Mouse (Mus musculus): Measurements from ENCODE around the gene Sirt4.
"Not testable (repeated sequence)": the region's sequence is repeated elsewhere in the genome, so short reads cannot be mapped to it uniquely, and the experiment has no call there.

Gene Sirt4

DNA sequence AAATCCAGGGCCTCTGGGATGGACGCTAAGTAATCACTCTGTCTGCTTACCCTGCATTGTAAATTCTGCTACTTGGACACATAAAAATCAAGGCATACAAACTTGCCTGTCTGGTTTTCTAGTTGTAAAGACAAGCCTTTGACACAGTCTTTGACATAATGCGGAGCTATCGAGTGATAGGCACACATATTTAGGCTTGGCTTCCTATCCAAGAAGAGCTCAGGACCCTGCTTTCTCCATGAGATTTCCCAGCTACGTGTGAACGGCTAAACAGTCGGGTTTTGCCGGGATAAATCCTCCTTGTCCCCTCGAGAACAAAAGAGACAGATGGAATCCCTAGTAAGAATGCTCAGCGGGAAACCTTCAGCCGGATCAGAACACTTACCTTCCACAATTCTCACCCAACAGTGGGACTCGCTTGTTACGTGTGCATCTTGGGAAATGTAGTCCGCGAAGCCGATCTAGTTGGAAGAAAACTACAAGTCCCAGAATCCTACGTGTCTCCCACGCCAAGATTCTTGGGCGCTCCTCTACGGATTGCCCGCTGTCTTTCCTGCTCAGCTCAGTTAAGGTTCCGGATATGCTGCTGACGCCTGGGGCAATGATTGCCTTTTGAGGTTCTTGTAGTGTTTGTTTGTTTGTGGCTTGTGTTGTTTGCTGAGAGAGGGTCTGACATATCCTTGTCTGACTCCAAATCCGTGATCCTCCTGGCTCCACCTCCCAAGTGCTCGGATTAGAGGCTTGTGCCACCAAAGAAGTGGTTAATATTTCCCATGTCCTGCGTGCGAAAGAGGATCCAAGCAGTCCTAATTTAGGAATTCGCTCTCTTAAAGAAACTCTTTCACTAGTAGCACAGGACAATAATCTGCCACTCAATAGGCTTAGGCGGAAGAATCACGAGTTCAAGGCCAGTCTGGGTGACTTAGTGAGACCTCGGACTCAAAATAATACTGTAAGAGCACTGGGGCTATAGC, at the start of gene Sirt4:
Gene Sirt4, minus strand, starts transcription at position 779 of the 974 bp plus-strand sequence.
- peak; percentile 93 for DNase-seq

DNA sequence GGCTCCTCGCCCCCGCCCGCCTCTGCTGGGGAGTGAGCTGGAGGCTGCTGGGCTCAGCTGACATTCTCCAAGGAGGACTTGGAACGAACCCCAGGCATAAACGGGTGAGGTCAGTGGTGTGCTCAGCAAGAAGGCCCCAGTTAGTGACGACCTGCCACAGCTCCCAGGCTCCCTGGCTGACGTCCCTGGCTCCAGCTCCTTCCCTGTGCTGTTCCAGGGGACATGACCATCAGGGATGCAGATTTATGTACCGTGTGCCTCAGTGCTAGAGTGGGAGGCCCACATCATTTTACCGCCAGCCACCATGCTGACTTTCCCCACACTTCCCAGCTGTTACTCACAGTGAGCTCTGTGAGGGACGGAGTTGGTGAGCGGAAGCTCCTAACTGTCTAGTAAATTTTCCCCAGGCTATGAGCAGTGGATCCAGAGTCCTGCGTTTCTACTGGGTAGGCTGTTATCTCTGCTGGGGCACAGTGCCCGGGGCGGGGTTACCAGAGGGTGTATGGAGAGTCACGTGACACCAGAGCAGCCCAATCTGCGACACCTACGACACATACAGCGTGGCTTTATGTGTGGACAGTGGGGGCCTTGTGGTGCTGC, 47.2 kb upstream of the Sirt4 start:
- DNase-seq = peak; percentile 93

DNA sequence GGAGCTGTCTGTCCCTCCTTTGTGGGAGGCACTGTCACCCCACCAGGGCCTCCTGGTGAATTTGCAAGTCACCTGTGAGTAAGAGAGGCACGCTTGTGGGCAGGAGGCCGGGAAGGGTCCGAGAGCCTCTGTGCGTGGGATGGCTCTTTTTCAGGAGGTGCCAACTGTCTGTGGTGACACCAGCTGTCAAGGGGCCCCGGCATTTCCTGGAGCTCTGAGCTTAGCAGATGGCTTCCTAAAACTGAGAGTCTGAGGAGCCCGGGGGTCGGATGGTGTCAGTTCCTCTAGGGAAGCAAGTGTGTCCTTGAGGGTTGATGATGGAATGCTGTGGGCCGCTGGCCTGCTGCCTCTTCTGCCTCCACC, 45.9 kb upstream of the Sirt4 start:
- DNase-seq = peak; percentile 56

DNA sequence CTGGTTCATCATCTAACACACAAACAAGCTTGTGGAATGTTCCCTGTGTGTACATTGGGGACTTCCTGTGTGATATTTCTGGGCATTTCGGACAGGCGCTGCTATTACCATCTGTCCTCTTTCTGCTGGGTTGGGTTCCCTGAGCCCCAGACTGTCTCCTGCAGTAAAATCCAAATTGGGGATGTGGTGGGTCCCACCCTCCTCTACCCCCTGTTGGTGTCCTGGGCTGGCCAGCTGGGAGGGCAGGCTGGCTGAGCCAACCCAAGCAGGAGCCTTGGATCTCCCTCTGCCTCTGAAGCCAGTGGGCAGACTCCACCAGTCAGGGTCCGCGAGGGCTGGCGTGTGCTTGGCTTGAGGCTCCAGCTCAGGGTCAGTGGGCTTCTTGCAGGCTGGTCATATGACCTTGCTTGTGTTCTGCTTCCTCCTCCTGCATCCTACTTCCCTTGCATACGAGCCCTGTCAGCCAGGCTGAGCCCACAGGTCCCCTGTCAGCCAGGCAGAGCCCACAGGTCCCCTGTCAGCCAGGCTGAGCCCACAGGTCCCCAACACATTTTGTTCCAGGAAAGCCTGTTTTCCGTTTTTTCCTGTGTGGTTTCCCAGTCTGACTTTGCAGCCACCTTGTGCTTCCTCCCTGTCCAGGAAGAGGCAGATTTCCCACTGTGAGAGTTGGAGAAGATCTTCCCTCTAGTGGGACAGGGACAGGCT, 45.4 kb upstream of the Sirt4 start:
- DNase-seq = peak; percentile 67

DNA sequence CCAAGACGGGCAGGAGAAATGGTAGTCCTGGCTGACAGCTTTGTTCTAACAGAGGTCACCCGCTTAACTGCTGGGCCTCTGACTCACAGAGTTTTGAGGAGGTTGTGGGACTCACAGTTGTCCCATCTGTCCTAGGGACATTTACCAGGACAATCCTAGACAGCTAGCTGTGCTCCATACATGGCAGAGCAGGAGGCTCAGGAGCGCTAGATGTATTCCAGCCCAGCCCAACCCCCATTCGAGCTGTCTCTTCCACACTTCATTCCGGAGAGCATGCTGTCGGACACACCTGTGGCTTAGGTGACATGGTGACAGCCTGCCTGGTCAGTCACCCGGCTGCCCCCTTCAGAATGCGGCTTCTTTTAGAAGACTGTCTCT, 44.8 kb upstream of the Sirt4 start:
- DNase-seq = no peak

DNA sequence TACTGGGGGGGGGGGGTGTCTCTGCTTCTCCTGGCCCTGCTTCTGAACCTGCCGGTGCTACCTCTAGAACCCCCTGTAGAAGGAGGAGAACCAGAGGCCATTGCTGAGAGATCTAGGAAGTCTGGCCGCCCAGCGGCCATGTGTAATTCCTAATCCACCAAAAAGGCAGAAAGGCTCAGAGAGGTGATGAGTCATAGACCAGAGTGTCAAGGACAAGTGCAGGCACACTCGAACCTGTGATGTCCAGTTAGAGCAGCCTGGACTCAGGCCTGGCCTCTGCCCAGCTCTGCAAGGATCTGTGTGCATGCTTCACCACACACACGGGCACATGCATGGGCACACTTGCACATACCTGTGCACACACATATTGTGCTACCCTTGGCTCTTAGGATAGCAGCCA, 43.6 kb upstream of the Sirt4 start:
- DNase-seq = no peak

DNA sequence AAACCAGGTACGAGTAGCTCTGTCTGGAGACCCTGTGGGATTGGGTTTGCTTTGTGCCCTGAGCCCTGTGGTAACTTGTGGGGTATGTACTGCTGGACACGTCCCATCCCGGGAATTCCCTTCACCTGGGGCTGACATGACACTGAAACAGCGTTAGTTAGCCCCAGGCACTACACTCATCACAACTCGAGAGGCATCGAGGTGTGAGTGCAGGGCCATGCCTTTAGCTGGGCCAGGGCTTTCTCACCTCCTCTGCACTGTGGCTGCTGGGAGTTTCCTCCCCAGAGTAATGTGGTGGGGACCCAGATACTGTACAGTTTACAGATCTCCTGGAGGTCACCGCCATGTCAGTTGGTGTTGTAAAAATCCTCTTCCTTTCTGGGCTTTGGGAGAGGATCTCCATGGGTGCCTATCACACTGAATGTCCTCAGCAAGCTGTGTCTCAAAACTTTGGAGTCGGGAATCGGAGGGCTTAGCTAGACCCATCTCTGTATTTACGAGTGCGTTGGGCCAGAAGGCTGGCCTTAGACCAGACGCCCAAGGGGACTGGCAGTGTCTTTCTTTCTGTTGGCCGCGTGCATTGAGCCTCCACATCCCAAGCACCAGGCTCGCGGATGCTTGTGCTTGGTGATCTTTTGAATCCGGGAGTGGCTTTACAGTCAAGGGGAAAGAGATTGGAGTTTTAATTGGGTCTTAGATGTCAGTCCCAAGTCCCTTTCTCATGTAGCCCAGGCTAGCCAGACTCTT, 42.1 kb upstream of the Sirt4 start:
- no peak for DNase-seq

DNA sequence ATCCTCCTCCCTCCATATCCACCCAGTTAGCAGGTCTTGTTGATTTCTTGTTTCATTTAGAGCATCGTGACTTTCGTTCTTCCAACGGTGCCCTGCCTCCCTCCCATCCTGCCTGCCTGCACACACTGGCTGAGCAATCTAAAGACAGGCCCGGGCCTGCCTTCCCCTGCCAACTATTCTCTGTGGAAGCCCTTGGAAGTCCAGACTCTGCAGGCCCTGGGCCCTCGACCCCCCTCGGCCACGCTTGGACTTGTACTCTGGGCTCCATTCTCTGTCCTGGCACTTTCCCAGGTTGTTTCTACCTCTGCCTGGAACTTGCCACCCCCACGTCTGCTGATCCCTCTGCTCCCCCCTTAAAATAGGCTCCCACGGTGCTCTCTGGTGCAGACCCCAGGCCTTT, 41.4 kb upstream of the Sirt4 start:
- peak; percentile 46 for DNase-seq

DNA sequence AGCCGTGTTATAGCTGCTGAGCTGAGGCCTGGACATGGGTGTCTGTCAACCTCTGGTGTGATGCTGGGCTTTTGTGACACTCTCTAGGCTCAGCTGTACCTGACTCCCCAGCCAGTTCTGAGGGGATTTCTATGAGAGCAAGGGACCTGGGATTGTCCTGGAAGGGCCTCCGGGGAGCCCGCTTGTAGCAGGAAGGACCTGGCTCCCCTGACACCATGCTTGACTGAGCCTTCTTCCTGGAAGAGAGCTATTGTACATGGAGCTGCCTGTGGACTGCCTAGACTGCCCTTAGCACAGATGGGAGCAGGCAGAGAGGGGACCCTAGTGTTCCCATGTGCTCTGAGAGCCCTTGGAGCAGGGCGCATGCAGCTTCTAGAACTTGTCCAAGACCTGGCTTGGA, 40.9 kb upstream of the Sirt4 start:
- no peak for DNase-seq

DNA sequence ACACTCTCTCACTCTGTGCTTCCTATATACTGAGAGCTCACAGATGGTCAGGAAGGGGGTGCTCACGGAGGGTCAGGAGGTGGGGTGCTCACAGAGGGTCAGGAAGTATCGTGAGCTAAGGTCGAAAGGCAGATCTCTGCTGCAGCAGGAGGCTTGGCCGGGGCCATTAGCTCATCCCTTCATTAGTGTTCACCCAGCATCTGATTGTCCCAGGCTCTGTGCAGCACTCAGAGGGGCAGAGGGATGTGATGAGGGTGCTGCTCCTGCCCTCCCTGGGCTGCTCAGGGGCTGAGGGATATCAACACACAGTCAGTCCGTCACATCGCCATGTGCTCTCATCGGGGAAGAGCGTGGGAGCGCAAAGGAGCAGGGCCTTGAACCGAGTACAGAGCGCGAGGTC, 39.9 kb upstream of the Sirt4 start:
- DNase-seq = no peak

DNA sequence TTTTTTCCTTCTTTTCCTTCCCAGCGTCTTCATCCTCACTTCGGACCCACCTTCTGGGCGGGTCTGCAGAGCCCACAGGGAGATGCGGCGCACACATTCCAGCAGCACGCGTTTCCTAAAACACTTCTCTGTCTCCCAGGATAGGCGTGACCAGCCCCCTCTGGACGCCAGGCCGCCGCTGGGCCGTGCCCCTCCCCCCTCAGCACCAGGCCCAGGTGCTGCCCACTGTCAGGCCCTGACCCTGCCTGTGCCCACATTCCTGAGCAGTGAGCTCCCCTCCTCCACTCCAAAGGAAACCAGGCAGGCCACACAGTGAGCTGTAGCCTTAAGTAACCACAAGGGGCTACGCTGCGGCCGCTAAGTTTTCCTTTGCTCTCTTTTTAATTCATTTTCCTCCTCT, 39.4 kb upstream of the Sirt4 start:
- DNase-seq = peak; percentile 73

DNA sequence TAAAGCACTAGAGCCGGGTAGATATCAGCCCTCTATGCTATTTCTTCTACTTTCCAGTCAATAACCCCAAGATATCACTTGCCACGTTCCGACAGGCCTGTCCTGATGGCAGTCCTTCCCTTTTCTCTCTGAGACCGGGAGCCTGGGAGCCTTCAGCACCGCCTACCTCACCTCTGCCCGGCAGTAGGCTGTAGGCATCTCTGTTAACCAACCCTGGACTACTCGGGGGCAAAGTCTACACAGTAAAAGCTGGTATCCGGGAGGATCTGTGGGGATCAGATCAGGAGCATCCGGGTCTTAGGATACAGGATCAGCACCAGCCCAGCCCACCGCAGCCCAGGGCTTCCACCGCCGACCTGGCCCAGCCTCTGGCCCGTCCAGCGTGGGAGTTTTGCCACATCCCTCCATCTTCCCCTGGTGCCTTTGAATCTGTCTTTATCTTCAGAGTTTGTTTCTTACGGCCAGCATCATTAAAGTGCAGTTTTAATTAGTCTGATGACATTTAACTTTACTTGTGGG, 38.5 kb upstream of the Sirt4 start:
- DNase-seq = no peak

DNA sequence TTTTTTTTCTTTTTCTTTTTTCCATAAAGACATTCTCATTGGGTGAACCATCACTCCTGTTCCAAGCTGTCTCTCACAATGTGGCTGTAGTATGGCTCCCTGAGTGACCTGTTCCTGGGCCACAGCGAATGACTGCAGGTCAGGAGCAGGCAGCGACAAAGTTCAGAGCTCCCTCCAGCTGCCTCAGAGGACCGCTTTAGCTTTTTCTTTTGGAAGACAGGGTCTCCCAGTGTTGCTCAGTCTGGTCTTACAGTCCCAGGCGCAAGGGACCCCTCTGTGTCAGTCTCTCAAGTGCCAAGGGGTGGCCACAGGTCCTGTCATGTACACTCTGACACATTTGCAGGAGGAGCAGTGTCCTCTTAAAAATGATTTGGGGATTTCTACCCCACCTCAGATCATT, 38.0 kb upstream of the Sirt4 start:
- no peak for DNase-seq

DNA sequence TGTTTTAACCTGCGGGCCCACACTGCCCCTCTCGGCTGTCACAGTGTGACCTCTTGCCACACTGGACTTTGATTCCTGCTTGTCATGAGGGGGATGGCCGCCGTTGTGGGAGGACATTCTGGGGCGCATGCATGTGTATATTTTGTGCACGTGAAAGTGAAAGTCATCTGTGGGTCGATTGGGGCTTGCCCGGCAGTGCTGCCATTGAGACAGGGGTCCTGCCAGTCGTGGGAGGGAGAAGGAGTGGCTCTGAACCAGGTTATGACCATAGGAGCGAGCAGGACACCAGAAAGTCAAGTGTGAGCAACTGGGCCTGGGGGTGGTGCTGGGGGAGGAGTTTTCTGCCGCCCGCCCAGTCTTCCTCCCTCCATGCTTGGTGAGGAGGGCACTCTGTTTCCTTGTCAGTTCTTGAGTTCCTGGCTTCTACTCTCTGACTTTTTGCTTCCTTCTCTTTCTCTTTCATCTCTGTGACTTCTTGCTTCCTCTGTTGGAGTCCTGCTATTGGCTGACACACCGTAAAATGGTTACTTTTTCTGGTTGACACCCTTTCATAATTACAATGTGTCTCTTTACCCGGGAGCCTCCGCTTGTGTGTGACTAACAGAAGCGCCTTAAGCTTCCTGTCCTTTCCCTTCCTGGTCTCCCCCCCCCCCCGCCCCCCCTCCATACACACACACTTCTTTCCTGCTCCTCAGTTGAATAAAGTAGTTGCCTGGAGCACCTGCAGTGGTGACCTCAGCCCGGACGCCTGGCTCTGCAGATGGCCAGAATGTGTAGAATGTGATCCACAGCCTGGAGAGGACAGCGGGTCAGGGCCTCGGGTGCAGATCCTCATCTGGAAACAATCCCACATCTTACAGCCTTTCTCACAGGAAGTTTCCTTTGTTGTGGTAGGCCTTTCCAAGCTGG, 37.3 kb upstream of the Sirt4 start:
- DNase-seq = peak; percentile 83

DNA sequence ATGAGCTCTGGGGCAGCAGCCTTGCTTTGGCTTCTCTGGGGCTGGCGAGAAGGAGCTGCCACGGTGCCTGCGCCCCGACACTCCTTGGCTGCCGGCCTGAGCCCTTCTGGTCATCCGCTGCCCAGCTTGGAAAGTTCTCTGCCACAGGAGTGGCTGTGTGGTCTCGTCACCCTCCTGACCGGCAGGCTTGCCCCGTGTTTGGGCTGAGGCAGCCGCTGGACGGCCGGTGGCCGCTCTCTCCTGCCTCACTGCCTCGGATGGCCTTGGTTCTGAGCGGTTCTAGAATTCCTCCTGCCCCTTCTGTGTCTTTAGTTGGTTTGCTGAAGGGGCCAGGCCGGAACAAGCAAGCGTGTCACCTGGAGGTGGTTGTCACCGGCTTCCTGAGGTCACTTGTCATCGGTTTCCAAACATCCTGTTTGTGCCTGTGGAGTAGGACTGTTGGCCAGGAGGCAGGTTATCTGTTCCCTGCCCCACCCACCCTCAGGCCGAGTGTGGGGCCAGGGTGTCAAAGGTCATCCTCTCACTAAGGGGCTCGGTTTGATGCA, 35.9 kb upstream of the Sirt4 start:
- DNase-seq = peak; percentile 56

DNA sequence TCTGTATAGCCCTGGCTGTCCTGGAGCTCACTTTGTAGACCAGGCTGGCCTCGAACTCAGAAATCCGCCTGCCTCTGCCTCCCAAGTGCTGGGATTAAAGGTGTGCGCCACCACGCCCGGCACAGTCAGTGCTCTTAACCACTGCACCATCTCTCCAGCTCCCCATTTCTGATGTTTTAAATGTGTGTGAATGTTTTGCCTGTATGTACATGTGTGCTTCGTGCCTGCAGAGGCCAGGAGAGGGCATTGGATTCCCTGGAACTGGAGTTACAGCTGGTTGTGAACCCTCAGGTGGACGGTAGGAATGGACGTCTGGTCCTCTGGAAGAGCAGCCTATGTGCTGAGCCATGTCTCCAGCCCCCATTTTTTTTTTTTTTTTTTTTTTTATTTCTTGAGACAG, 33.7 kb upstream of the Sirt4 start:
- not testable (repeated sequence) for DNase-seq

DNA sequence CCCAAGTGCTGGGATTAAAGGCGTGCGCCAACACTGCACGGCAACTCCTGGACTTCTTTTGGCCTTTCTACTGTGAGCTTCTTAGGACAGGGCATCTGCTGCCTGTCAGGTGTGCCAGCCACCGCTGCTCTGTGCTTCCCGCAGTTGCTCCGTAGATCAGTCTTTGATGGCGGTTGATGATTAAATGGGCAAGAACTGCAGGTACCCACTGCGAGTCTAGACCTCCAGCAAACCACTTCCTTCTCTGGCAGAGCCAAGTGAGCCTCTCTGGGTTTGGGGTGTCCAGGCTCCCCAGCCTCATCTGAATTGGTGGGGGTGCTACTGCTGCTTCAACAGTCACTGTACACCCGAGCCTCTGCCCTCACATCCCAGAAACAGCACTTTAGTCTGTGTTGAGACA, 33.0 kb upstream of the Sirt4 start:
- DNase-seq = no peak

DNA sequence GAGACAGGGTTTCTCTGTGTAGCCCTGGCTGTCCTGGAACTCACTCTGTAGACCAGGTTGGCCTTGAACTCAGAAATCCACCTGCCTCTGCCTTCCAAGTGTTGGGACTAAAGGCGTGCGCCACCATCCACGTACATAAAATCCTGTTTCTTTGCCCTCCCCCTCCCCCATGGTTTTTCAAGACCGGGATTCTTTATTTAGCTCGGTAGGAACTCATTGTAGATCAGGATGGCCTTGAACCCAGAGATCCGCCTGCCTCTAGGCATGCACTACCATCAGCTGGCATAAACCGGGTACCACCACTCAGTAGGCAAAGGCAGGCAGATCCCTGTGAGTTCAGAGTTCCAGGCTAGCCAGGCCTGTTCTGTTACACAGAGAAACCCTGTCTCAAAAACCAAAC, 32.4 kb upstream of the Sirt4 start:
- no peak for DNase-seq

DNA sequence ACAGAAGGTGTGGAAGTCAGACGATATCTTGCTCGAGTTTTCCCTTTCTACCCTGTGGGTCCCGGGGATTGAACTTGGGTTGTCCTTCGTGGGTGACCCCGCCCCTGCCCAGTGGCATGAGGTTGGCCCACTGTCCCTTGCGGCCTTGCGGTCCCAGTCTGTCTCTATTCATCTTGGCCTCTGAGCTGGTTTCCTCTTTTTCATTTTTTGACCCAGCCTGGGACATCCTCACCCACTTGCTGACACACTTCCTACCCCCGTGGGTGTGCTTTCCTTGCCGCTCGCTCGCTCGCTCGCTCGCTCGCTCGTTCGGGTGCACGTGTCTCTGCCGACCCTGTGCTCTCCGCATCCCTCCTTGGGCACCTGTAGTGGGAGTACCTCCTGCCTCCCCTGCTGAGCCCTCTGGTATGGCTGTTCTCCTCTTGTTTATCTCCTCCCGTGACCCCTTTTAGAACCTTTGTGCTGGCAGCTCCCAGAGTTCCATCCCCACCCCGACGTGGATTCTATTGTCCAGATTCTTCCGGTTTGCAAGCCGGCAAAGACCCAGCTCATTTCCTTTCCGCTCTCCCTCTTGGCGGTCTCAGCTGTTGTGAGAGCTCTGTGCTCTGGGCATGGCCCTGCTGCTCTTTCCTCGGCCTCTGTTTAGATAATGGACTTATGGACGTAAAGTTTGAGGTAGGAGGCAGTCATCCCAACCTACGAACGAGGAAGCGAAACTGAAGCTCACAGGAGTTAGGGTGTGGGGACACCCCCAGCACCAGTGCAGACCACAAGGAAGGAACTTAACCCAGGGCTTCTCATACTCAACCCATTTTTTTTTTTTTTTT, 31.8 kb upstream of the Sirt4 start:
- DNase-seq = peak; percentile 80

DNA sequence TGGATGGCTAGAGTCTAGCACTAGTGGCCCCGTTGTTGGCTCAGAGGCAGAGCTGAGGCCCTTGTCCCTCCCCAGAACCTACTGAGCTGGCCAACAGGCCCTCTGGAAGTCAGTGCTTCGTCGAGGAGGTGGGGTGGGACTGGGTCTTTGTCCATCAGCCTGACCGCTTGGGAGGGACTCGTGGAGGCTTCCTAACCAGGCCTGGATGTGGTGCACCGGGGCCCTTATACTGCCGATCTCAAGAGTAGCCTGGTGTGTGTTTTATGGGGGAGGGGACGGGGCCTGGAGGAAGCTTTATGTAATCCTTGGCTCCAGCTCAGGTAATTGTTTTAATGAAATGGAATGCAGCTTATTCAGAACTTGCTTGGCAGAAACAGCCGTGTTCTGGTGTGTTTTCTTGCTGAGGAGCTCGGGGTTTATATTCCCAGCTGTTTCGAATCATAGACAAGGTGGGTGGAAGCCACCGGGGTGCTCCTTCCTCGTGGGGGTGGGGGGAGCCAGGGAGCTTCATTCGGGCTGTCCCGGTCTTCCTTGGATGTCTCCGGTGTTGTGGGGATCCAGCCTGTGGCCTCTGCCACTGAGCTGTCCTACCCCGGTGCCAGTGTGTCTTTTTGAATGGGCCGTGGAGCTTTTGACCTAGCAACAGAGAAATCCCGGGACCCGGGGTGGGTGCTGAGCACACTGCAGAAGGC, 30.5 kb upstream of the Sirt4 start:
- peak; percentile 88 for DNase-seq

All from lung, postnatal 10 days (tissue).